Mouse (Mus musculus): ENCODE measurements around the gene Dad1.
"Not testable (repeated sequence)": the region's sequence is repeated elsewhere in the genome, so short reads cannot be mapped to it uniquely, and the experiment has no call there.

Gene Dad1

DNA sequence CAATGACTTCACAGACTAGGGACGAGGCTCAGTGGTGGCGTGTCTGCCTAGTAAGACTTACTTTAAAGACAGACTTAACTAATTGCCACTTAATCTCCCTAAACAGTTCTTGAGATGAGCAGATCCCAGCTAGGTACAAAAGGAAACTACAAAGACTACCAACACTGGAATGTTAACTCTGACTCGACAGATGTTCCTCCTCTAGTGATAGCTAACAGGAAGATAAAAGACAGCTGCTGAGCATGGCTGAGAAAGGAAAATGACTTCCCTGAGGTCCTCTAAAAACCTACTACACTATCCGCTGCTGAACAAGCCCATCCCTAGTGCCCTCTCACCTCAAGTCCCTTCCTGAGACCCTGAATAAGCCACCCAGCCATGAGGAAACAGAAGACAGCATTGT, 3.8 kb downstream of the Dad1 start:
- no peak for ATAC-seq (ENCODE audit: insufficient number of reproducible peaks, low FRiP score, low TSS enrichment)

DNA sequence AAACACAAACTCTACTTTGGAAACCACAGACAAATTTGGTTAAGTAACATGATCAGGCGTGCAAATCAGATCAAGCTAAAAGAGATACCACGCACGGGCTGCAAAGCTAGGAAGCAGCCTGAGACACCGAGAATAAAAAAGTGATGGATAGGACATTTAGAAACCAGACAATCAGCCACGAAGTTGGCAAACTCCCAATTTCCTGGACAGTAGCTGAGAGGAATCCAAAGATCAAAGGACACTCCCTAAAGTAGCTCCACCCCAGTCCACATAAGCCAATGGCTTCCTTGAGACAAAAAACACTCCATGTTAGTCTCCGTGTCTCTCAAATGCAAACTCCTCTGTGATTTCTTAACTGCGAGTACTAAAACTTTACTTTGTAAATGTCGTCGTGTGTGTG, 4.6 kb downstream of the Dad1 start:
- ATAC-seq (ENCODE audit: insufficient number of reproducible peaks, low FRiP score, low TSS enrichment): no peak

DNA sequence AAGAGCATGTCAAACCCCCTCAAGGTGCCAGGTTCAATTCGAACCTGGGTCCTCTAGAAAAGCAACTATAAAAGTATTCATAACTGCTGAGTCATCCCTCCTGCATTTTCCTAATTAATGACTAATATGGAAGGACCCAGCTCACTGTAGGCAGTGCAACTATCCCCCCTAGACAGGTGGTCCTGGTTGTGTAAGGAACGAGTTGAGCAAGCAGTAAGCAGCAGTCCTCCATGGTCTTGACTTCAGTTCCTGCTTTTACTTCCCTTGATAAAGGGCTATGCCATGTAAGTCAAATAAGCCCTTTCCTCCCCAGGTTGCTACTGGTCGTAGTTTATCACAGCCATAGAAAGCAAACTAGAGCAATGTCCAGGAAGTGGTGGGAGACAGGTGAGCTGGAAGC, 7.7 kb downstream of the Dad1 start:
- no peak for ATAC-seq (ENCODE audit: insufficient number of reproducible peaks, low FRiP score, low TSS enrichment)

DNA sequence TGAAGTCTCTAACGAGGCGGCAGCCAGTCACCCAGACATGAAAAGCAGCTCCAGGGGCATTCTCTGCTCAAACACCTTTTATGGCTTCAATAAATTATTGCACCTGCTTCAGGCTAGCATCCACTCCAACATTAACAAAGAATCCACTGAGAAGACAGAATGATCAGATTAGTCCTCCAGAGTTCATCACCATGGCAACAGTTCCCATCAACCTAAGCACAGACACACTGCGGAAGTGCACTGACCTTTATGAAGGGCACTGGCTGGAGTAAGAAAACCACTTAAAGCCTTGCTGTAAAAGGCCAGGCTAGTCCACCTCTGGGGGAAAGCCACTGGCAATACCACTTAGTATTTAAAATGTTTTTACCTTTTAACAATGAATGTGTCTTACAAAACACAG, 9.7 kb downstream of the Dad1 start:
- ATAC-seq (ENCODE audit: insufficient number of reproducible peaks, low FRiP score, low TSS enrichment): no peak

DNA sequence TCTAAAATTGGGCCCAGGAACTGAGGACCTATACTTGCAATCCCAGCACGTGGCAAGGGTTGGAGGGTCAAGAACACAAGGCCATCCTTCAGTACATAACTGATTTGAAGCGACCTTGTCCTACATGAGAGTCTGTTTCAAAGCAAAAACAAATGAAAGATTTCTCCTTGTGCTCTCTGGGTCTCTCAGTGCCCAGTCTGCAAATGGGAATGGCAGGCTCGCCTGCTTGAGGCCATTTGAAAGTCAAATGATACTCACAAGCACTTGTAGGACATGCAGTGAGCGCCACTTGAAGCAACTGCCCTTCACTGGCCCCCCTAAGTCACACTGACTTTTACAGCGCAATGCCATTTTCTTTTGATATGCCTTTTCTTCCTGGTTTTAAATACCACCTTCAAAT, 13.4 kb downstream of the Dad1 start:
- ATAC-seq (ENCODE audit: insufficient number of reproducible peaks, low FRiP score, low TSS enrichment): no peak

DNA sequence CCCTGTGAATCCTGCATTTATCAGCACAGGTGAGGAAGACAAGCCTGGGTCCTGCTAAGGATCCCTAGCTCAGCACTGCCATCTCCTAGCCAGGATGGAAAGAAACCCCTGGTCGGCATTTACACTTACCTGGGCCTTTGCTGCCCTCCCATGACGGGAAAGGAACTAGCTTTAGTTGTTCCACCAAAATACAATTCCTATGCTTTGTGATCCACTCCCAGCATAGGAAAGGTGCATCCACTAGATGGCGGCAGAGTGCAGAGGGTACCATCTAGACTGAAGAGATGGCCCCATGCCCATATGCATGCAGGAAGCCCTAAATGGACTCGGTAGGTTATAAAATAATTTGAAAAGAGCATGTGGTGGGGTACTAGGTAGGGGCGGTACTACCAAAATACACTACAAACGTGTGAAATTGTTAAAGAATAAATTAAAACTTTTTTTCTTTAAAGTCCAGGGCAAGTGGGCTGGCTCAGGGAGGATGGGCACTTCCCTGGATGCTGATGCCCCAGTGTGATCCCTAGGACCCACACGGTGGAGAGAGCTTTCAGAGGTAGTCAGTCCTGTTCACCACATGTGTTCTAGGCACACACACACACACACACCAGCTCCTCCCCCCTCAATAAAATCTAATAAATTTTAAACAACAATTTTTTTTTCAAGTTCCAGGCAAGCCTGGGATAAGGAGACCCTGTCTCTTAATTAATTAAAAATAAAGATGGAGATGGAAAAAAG, 14.7 kb downstream of the Dad1 start:
- ATAC-seq (ENCODE audit: insufficient number of reproducible peaks, low FRiP score, low TSS enrichment): peak; percentile 70

DNA sequence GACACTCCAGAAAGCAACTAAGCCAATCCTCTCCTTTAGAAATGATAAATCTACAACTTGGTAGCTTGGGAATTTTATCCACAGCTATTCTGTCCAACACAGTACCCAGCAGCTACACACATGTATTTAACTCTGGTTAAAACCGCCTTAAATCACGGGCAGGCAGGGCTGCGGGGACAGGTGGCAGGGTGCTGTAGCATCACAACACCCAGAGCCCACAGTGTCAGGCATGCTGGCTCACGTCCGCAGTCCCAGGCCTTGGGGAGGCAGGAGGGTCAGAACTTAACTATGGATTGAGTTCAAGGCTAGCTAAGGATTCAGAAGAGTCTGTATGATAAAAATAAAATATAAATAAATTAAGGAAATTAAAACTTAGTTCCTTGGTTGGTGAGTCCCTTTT, 17.0 kb downstream of the Dad1 start:
- ATAC-seq (ENCODE audit: insufficient number of reproducible peaks, low FRiP score, low TSS enrichment): no peak

DNA sequence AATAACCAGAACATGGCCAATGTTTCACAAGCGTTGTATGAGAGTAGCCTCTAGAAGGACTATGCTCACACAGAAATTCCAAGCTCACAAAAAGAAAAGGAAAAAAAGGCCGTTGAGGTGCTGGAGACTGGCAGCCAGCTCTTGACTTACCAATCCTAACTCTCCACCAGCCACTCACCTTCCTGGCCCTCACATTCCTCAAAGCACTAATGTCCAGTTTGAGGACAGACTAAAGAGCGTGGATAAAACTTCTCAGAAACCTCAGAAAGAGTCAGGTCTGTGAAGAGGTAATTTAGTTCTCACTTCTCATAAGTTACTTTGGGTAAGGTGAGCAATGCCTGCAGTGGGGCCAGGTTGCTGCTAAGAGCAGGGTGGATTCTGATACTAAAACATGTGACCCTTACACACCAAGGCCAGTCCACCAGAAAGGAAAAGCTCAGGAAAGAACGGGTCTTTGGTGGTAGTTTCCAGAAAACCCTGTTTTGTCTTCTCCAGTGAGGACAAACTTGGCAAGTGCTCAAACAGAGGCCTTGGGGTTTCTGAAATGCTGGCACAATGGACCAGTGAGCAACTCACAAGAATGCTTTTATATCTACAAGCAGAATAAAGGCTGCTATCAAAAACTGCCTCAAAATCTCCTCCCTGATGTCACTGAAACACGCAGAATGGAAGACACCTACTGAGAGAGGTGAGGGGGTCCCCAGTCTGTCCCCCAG, 17.9 kb downstream of the Dad1 start:
- ATAC-seq (ENCODE audit: insufficient number of reproducible peaks, low FRiP score, low TSS enrichment): no peak

DNA sequence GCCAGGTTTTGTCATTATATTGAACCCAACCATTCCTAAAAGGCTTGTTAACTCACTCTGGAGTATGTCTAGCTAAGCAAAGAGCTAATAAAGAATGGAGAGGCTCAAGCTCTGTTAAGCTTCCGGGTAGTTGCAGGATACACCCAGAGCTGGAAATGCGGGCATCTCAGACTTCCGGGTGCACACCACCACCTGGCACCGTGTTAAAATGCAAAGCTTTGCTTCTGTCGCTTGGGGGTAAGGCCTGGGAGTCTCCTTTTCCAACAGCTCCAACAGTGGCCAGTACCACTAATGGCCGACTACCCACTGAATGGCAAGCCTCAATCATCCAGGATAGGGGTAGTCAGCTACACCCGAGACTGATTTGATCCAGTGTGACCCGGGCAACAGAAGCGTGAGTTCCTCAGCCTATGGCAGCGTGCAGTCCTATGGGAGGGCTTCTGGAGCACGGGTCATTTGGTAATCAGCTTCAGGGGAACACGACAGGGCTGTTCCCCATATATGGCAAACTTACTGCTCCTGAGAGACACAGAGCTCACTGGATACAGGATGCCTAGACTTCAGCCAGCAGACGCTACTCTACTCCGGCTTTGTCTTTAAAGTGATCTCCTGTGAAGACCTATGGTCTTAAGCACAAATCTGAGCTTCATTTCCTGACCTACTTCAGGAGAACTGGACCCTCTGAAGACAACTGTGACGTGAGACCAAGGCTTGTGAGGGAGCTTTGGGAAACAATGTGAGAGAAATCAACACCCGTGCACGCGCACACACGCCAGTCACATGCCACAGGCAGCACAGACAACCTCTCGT, 19.5 kb downstream of the Dad1 start:
- no peak for ATAC-seq (ENCODE audit: insufficient number of reproducible peaks, low FRiP score, low TSS enrichment)

DNA sequence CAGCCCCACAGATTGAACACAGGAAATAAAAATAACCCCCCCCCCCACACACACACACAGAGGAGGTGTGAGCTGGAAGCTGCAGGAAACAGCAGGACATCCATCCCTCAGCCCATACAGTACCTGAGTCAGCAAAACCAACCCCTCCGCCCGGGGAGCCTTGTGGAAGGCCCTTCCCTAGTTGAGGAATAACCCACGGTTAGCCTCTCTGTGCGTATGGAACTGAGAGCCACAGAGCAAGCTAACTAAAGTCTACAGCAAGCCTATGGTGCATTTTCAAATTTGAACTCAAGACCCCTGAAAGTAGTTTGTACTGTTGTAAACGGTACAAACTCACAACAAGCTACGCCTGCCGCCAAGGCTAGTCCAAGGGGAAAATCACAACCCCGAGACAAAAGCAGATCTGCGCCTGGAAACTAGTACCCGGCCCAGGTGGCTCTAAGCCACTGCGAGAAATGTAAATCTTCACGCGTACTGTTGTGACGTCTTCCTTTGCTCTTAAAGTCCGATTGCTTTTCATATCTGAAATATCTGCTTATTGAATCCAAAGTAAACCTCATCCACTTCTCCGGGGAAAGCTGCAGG, 20.3 kb downstream of the Dad1 start:
- ATAC-seq (ENCODE audit: insufficient number of reproducible peaks, low FRiP score, low TSS enrichment): no peak

DNA sequence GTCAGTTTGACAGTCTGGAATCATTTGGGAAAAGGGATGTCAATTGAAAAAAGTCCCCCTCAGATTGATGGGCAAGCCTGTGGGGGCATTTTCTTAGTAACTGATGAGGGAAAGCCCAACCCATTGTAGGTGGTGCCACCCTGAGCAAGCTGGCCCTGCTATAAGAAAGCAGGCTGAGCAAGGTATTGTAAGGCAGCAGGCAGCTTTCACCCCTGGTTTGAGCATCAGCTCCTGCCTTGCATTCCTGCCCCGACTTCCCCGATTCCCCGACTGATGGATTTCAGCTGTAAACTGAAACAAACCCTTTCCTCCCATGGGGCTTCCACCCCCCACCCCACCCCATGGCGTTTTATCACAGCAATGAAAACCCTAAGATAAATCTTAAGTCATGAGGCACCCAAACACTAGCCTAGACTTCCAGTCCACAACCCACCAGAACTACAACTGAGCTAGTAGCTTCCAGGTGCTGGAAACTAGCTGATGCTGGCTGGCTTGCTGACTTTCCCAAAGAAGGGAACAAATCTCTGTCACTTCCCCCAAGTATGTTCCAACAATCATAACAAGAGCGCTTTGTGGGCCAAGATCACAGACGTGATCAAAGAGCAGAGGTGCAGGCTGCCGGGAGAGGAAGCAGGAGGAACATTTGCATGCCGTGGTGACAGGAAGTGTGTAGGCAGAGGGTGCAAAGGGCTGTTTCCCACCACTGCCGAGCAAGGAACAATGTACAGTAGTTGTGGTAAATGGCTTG, 20.9 kb downstream of the Dad1 start:
- no peak for ATAC-seq (ENCODE audit: insufficient number of reproducible peaks, low FRiP score, low TSS enrichment)

DNA sequence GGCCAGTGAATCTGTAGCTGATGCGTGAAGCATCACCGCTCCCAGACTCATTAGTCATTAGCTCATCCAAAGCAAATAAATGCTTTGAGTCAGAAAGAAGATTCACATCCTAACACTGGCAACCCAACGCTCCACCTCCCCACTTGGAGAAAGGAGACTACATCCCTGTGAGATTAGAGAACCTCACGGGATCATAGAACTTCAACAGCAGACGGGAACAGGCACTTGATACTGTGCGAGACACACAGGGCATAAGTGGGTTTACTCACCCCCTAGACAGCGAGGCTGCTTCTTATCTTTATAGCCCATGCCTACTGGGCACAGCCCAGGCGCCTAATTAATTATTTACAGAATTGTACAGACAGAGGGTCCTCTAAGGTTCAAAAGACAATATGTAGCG, 21.8 kb downstream of the Dad1 start:
- ATAC-seq (ENCODE audit: insufficient number of reproducible peaks, low FRiP score, low TSS enrichment): no peak

DNA sequence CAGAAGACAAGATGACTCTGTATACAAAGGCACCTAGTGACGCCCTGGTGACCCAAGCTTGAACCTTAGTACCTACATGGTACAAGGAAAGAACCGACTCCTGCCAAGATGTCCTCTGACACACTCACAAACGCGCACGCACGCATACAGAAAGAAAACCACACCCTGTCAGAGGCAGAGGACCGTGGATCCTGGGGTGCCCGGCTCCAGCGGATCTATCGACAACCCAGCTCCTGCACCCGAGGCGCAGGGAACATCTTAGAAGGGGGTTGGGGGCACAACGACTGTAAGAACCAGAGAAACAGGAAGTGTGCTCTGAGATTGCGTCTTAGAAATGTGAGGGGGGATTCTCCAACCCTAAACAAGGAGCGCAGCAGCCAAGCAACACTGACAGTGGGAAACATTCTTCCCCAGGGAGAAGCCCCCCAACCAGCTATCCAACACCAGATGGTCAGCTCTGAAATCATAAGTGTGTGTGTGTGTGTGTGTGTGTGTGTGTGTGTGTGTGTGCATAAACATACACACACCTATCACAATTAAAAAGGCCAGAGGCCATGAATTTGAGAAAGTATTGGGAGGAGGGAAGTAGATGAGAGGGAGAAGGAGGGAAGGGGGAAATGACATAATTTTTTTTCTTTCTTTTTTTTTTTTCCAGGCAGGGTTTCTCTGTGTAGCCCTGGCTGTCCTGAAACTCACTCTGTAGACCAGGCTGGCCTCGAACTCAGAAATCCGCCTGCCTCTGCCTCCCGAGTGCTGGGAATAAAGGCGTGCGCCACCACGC, 22.5 kb downstream of the Dad1 start:
- no peak for ATAC-seq (ENCODE audit: insufficient number of reproducible peaks, low FRiP score, low TSS enrichment)

DNA sequence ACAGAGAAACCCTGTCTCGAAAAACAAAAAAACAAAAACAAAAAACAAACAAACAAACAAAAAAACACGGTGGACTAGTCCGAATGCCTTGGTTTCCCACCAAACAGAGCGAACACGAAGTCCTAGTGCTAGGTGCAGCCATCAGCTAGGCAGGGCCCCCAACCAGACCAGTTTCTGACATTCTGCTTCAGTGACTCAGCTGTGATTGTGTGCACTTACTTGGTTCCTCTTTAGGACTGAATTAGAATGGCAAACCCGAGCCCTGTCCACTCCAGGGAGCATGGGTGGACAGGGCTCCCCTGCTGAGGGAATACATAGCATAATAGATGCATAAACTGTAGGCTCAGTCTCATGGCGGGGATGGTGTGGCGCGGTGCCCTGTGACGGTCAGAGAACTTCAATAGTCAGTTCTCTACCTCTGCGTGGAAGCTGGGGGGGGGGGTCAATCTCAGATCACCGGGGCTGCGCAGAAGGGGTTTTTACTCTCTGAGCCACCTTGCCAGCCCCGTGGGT, 23.2 kb downstream of the Dad1 start:
- ATAC-seq (ENCODE audit: insufficient number of reproducible peaks, low FRiP score, low TSS enrichment): no peak

DNA sequence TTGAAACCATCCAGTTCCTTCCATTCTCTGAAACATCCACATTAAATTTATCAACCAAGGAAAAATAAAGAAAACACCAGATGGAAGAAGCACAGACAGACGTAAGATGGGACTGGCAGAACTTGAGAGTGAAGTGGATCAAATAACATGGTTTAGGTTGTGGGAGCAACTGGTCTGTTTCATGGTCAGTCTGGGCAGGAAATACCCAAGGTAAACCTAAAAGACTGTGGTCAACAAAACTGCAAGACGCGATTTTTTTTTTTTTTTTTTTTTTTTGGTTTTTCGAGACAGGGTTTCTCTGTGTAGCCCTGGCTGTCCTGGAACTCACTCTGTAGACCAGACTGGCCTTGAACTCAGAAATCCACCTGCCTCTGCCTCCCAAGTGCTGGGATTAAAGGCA, 24.1 kb downstream of the Dad1 start:
- ATAC-seq (ENCODE audit: insufficient number of reproducible peaks, low FRiP score, low TSS enrichment): not testable (repeated sequence)

DNA sequence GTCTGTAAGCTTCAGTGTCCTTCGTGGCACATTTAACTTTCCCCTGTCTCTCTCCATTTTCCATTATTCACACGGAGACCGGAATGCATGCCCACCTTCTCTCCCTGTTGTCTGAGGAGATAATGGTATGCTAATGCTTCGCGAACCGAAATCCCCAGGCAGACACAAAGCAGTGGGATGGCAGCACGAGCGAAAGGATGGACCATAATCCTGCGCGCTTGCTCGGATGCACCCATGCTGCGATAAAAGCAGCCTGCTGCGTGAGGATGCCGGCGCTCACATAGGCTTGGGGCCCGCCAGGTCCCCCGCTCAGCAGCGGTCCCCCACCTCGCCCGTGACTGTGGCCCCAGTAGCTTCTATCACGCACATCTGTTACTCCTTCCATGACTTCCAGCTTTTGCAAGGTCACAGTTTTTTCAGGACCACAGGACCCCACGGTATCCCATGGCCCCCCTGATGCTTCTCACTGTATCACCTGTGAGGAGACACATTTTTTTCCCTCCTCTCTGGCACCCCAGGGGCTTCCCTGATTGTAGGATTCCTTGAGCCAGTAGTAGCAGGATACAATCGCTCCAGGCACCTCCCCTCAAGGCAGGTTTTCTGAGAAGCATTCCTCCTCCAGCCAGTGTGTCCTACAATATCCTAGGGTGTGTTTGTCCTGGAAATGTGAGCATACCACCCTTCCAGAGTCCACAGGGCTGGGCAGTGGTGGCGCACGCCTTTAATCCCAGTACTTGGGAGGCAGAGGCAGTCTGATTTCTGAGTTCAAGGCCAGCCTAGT, 24.8 kb downstream of the Dad1 start:
- ATAC-seq (ENCODE audit: insufficient number of reproducible peaks, low FRiP score, low TSS enrichment): no peak

DNA sequence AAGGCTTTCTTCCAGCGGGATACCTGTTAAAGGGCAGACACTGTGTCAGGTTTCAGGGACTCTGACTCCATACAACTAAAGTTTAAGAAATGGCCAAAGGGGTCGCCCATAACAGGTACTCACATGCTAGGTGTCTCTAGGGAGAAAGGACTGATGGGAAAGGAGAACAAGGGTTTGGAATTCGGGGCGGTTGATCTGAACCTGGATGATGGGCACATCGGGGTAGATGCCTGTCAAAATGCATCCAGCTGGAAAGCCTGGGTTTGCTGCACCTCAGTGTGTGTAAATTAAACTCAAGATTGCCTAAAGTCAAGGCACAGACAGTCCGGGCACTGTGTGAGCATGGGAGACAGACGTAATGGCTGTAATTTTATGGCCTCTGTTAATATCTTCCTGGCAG, 25.4 kb downstream of the Dad1 start:
- ATAC-seq (ENCODE audit: insufficient number of reproducible peaks, low FRiP score, low TSS enrichment): peak; percentile 23; the same call in 1 of the 2 replicates

DNA sequence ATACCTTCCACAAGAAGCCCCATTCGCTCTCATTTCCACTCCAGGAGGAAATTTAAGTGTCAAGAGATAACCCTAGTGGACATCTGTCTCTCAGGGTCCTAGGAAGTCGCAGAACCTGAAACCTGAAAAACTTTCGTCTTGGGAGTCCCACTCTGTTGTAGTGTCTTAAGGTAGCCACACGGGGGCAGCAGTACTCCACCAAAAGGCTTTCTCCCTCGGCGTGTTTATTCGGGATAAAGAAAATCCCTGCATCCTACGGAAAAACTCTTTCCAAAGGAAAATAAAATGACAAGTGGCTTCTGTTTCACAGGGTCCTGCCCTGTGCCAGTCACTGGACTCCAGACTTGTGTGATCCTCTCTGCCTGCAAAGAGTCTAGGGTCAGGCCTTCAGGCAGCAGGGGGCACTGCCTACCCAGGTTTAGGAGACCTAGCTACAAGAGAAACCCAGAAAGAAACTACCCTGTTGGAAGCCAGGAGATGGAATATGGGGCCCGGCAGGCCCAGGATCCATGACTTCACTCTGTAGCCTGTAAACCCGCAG, 25.9 kb downstream of the Dad1 start:
- peak; percentile 69; the same call in 1 of the 2 replicates for ATAC-seq (ENCODE audit: insufficient number of reproducible peaks, low FRiP score, low TSS enrichment)
